Mouse (Mus musculus) stomach, postnatal 0 days (tissue): ENCODE results near the gene Slc22a17. TPM values are rescaled to one million over a fixed set of nuclear protein-coding genes. Genes with fewer than 3 reads are reported as not detected.
"Not testable (repeated sequence)": the region's sequence is repeated elsewhere in the genome, so short reads cannot be mapped to it uniquely, and the experiment has no call there.

ENCODE experiments used
- ATAC-seq: fragments of 200-750 bp; cut with Nextera tagmentation; 2 replicates; pipeline ENCODE4 v1.8.0; 2017; ENCODE audit not compliant: low FRiP score, low TSS enrichment
- DNase-seq: peaks from one replicate; pipeline ENCODE4 v3.0.0-alpha.2; 2016; ENCODE audit warnings: low spot score
- H3K27ac ChIP-seq: fragments of 300-500 bp; sonication (generic); replicated peaks from 2 replicates; pipeline ENCODE4 v1.5.1; 2014; ENCODE audit warnings: mild to moderate bottlenecking, control low read depth
- H3K27me3 ChIP-seq: fragments of 300-500 bp; sonication (generic); 2 replicates; pipeline ENCODE4 v1.6.1; 2014; ENCODE audit warnings: low read length; ENCODE audit not compliant: control insufficient read depth, insufficient read depth
- H3K36me3 ChIP-seq: fragments of 300-500 bp; sonication (generic); 2 replicates; pipeline ENCODE4 v1.6.1; 2014; ENCODE audit warnings: low read length, mixed read lengths; ENCODE audit not compliant: control insufficient read depth, insufficient read depth
- H3K4me1 ChIP-seq: fragments of 300-500 bp; sonication (generic); replicated peaks from 2 replicates; pipeline ENCODE4 v1.6.1; 2014; ENCODE audit warnings: antibody characterized with exemption; ENCODE audit not compliant: control insufficient read depth, insufficient read depth
- H3K4me2 ChIP-seq: fragments of 300-500 bp; sonication (generic); replicated peaks from 2 replicates; pipeline ENCODE4 v1.6.1; 2014; ENCODE audit warnings: low read depth, mild to moderate bottlenecking, control low read depth, moderate library complexity
- H3K4me3 ChIP-seq: fragments of 300-500 bp; sonication (generic); 2 replicates; pipeline ENCODE4 v1.5.1; 2014; ENCODE audit warnings: low read depth, low read length, control low read depth
- H3K9ac ChIP-seq: fragments of 300-500 bp; sonication (generic); 2 replicates; pipeline ENCODE4 v1.6.1; 2014; ENCODE audit warnings: mild to moderate bottlenecking, low read length, control low read depth, mixed read lengths
- H3K9me3 ChIP-seq: fragments of 300-500 bp; sonication (generic); 2 replicates; pipeline ENCODE4 v1.6.1; 2016; ENCODE audit warnings: low read length; ENCODE audit not compliant: control insufficient read depth
- CTCF ChIP-seq: IDR thresholded peaks from 2 replicates; pipeline ENCODE4 v1.5.1; 2016; ENCODE audit warnings: antibody characterized with exemption, low read depth, mild to moderate bottlenecking, moderate library complexity
- EP300 ChIP-seq: optimal IDR thresholded peaks from 2 replicates; pipeline ENCODE3; 2016; ENCODE audit warnings: antibody characterized with exemption
- WGBS: fragments of 180-500 bp; shearing (Covaris S2); extraction: QIAGEN DNeasy Blood & Tissue Kit; methylation state at CpG from one replicate; pipeline ENCODE4 v1.1.7; 2014; 5-methylcytosine and 5-hydroxymethylcytosine counted together
- polyA plus RNA-seq: library from polyadenylated mRNA; unstranded; fragments of >200 nt; fragmentation: Nextera tagmentation; extraction: Ambion mirVana; gene quantifications from 2 replicates; pipeline ENCODE4 v1.2.1, GENCODE M21; 2015

Gene Slc22a17
- 15.4 and 20.6 TPM in 2 replicates for polyA plus RNA-seq

DNA sequence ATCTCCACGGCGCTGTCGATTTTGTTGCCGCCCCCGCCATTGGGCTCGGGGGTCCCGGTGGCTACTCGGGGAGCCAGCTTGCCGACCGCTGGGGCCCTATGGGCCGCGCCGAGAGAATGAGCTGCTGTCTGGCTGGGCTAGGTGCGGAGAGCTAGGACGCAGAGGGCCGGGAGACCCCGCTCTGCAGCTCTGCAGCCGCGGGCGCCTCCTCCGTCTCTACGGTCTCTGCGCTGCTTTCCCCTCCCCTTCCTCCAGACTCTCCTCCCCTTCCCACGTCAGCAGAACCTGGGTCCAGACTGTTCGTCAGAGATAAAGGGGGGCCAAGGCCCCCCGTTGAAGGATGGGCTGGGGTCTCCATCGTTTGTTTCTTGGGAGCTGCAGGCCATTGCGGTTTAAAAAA is at the start of gene Slc22a17:
Gene Slc22a17 (minus strand): TSS at position 247 of the 400 bp plus-strand sequence.
- peaks cover 8% of the 10 kb centered on the region; the same call in 1 of the 2 replicates for H3K36me3 ChIP-seq
- 0 out of 2 replicates have a peak, but pooled peaks cover 2% of the 10 kb centered on the region for H3K4me1 ChIP-seq
- peak; percentile 69 for DNase-seq
- peak within 1 kb of the TSS; percentile 65 for H3K27ac ChIP-seq
- H3K4me2 ChIP-seq = peak within 1 kb of the TSS; percentile 99
- peak within 1 kb of the TSS; percentile 82 for H3K4me3 ChIP-seq
- TF ChIP-seq CTCF (no peak), EP300 (no peak)
- H3K9me3 ChIP-seq = no peaks in the 10 kb centered on the region
- peak; percentile 85 for ATAC-seq
- H3K27me3 ChIP-seq = no peaks in the 10 kb centered on the region
- peak within 1 kb of the TSS; percentile 84 for H3K9ac ChIP-seq
- 0% methylated on average over 24 of the region's 28 CpGs for WGBS

DNA sequence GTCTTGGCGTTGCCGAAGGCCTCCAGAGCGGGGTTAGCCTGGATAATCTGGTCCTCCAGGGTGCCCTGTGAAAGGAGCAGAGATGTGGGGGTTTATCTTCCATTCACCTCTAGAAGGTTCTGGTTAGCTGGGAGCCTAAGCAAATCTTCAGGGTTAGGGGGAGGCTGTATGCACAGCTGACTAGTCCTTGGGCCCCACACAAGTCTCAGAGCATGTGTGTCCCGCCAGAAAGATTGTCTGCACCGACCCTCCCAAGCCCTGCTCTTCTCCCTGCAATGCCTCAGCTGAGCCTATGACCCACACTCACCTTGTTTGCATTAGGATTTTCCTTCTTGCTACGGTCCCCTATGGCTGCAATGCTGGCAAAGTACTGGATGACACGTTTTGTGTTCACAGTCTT is 49.8 kb upstream of the Slc22a17 start:
- no peak overlapping the region for H3K4me3 ChIP-seq
- TF ChIP-seq EP300 (no peak), CTCF (no peak)
- 58% methylated on average over 7 of the region's 7 CpGs for WGBS
- no peak overlapping the region for H3K9ac ChIP-seq
- no peaks in the 10 kb centered on the region for H3K27me3 ChIP-seq
- no peak for ATAC-seq
- H3K4me1 ChIP-seq = no peaks in the 10 kb centered on the region
- no peak overlapping the region for H3K27ac ChIP-seq
- no peak for DNase-seq
- H3K9me3 ChIP-seq = no peaks in the 10 kb centered on the region
- no peaks in the 10 kb centered on the region for H3K36me3 ChIP-seq
- H3K4me2 ChIP-seq = no peak overlapping the region

DNA sequence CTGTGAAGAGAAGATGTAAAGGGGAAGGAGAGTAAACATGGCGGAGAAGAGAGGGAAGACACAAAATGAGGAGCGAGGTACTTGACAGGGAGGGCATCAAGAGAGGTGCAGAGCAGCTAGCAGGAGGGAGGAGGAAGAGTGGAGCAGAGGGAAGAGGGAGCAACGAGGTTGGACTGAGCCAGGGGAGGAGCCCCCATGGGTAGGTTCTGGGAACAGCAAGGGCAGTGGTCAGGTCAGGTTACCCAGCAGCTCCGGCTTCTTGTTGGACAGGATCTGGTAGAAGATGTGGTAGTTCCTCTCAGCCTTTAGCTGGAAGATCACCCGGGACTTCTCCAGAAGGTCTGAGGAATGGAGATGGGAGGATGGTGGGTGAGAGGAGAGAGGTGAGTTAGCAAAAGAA is 48.6 kb upstream of the Slc22a17 start:
- H3K27me3 ChIP-seq = no peaks in the 10 kb centered on the region
- H3K4me3 ChIP-seq = no peak overlapping the region
- TF ChIP-seq EP300 (no peak), CTCF (no peak)
- DNase-seq = no peak
- no peak overlapping the region for H3K4me2 ChIP-seq
- WGBS = 78% methylated on average over 5 of the region's 5 CpGs
- H3K9ac ChIP-seq = no peak overlapping the region
- no peak overlapping the region for H3K27ac ChIP-seq
- no peaks in the 10 kb centered on the region for H3K4me1 ChIP-seq
- no peaks in the 10 kb centered on the region for H3K36me3 ChIP-seq
- H3K9me3 ChIP-seq = no peaks in the 10 kb centered on the region
- ATAC-seq = no peak

DNA sequence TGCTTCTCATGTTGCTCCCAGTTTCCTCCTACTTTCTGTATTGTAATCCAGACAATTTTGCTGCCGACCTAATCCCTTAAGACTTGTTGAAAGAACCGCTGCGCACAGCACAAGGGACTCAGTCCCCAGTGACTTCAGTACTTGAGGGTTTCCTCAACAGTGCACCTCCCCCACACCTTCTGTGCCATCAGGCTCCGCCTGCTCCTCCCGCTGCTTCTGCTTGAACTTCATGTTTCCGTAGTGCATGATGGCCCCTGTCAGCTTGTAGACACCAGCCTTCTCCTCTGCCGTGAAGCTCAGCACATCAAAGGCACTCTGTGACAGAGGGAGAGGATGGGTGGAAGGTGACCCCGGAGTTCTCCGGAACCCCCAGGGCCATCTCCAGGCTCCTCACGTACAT is 47.8 kb upstream of the Slc22a17 start:
- Histone ChIP-seq H3K4me3 (no peak overlapping the region), H3K9ac (no peak overlapping the region), H3K4me2 (no peak overlapping the region), H3K9me3 (no peaks in the 10 kb centered on the region), H3K27me3 (no peaks in the 10 kb centered on the region), H3K36me3 (no peaks in the 10 kb centered on the region), H3K4me1 (no peaks in the 10 kb centered on the region), H3K27ac (no peak overlapping the region)
- DNase-seq (no peak), ATAC-seq (no peak)
- WGBS = 61% methylated on average over 10 of the region's 10 CpGs
- no peak for TF ChIP-seq EP300
- no peak for TF ChIP-seq CTCF

DNA sequence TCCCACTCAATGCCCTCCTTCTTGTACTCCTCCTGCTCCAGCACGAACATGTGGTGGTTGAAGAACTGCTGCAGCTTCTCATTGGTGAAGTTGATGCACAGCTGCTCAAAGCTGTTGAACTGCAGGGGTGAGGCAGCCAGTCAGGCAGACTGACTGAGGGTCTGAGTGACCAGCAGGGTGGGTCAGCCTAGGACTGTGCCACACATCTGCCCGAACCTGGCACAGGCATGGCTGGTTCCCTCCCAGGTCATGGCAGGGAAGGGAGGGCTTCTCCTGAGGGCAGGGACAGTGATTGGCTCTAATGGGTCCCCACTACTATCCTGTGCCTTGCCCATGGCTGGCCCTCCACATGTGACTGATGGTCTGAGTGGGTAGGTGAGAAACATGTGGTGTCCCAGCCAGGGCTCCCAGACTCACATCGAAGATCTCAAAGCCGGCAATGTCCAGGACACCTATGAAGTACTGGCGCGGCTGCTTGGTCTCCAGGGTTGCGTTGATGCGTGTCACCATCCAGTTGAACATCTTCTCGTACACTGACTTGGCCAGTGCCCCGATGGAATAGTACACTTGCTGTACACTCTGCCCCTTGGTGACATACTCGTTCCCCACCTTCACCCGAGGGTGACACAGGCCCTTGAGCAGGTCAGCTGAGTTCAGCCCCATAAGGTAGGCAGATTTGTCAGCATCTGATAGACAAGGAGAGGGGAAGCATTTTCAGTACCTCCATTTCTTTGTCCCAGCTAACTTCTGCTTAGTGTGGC is 47.1 kb upstream of the Slc22a17 start:
- not testable (repeated sequence) for H3K9me3 ChIP-seq, H3K27ac ChIP-seq, H3K4me2 ChIP-seq, H3K36me3 ChIP-seq, H3K27me3 ChIP-seq, DNase-seq, H3K4me3 ChIP-seq, H3K9ac ChIP-seq, H3K4me1 ChIP-seq
- ATAC-seq = peak; percentile 32; the same call in 1 of the 2 replicates
- WGBS = 92% methylated on average over 12 of the region's 12 CpGs

DNA sequence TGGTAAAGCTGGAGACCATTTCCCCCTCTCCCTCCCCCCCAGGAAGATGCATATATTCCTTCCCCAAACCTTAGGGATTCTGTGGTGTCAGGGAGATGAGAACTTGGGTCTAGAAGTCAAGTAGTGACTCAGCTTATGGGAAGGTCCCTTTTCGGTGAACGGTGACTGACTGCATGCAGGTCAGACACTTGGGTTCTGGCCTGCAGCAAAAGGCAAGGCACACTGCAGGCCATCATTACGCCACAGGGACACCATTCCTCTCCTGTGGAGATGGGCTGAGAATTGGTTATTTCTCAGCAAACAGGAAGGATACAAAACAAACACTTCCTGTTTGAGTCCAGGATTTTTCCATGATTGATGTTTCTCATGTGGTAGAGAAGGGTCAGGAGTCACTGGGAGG is 46.3 kb upstream of the Slc22a17 start:
- no peak overlapping the region for H3K9ac ChIP-seq
- TF ChIP-seq CTCF (no peak), EP300 (no peak)
- ATAC-seq = no peak
- no peak overlapping the region for H3K4me3 ChIP-seq
- 92% methylated on average over 3 of the region's 3 CpGs for WGBS
- H3K4me2 ChIP-seq = no peak overlapping the region
- no peaks in the 10 kb centered on the region for H3K36me3 ChIP-seq
- no peaks in the 10 kb centered on the region for H3K4me1 ChIP-seq
- H3K27ac ChIP-seq = no peak overlapping the region
- no peak for DNase-seq
- H3K9me3 ChIP-seq = no peaks in the 10 kb centered on the region
- H3K27me3 ChIP-seq = no peaks in the 10 kb centered on the region
